Mouse (Mus musculus): ENCODE data around the gene Slc24a5.

Gene Slc24a5

DNA sequence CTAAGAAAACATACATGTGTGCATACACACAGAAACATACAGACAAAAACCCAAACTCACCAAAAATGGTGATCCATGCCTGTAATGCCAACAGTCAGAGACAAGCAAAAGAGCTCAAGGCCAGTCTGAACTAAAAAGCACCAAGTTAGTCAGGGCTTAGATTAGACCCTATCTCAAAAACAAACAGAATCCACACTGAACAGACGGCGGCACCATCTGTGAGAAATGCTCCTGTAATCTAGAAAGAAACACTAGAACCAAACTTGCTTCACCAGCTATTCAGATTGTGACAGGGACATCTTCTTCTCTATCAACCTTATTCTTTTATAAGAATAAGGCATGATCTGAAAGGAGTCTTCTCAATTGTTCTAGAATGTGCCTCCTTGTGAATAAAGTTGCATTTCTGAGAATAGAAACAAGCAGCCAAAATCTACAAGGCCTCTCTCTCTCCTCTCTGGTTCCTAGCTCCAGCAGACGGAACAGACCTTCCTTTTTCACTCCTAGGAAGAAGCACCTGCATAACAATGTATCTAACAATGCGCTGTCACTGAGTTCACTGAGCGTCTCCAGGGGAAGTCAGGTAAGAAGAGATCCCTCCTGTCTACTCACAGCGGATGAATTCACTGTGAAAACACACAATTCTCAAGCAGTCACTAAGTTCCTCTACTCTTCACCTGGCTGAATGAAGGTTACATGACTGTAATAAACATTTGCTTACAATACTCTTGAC, 51.6 kb downstream of the Slc24a5 start:
- DNase-seq (ENCODE audit: low spot score), result no peak

- DNase-seq (ENCODE audit: low spot score), result no peak
Measured at GRCm38 (mm10) chr2:125122288-125122623, 54.3 kb downstream of the Slc24a5 start.

DNA sequence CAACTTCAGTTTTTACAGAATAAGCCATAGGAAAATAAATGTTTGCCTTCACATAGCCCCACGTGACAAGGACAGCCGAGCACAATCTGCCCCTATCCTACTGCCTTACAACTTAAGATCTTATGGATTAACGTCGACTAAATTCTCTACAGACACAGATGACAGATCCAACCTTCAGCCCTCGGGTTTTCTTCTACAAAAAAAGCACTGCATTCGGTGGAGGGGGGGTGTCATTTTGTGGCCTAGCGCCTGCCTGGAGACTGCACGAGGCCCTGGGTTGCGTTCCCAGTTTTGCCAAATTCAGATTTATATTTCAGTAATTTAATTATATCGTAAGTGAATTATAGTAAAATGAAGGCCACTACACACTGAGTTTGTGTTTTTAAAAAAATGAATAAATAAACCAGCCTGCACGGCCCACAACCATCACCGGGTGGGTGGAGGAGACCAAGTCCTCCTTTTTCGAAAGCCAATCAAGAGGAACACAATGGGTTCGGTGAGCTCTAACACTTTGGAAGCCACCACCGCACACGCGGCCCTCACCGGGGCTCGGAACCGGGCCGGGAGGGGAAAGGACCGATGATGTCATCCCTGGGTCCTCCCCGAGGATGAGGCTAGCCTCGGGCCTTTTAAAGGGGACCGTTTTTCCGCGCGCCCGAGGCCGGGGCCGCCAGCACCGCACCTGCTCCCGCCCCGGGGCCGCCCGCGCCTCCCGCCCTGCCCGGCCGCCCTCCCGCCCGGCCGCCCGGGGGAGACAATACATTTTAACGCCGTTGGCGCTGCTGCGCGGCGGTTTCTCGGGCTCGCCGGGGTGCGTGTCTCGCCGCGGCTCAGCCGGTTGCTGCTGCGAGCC, 54.9 kb downstream of the Slc24a5 start:
- DNase-seq (ENCODE audit: low spot score), result peak; percentile 37

DNA sequence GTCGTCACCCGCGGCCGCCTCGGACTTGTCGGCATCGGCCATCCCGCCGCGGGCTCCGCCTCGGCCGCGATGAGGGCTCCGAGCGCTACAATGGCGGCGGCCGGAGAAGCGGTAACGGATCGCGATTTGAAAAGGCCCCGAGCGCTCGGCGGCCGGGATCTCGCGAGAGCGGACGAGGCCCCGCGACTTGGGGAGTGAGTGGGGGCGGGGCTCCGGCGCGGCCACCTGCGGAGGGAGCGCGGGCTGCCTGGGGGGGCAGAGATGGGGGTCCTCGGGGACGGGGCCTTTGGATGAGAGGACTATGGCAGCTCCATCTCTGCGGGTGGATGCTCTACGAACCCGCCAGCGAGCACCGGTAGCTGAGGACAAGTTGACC, 55.5 kb downstream of the Slc24a5 start, which contains the start of gene Myef2:
Myef2 (minus strand) TSS at position 185 of the 376 bp plus-strand sequence.
- peak; percentile 84 for DNase-seq (ENCODE audit: low spot score)

- DNase-seq (ENCODE audit: low spot score), result no peak
Measured at GRCm38 (mm10) chr2:125125824-125126223, 57.9 kb downstream of the Slc24a5 start.

GRCm38 (mm10) chr2:125126792-125127191, 58.9 kb downstream of the Slc24a5 start:
- no peak for DNase-seq (ENCODE audit: low spot score)

- no peak for DNase-seq (ENCODE audit: low spot score)
Measured at GRCm38 (mm10) chr2:125134113-125134512, 66.2 kb downstream of the Slc24a5 start.

DNA sequence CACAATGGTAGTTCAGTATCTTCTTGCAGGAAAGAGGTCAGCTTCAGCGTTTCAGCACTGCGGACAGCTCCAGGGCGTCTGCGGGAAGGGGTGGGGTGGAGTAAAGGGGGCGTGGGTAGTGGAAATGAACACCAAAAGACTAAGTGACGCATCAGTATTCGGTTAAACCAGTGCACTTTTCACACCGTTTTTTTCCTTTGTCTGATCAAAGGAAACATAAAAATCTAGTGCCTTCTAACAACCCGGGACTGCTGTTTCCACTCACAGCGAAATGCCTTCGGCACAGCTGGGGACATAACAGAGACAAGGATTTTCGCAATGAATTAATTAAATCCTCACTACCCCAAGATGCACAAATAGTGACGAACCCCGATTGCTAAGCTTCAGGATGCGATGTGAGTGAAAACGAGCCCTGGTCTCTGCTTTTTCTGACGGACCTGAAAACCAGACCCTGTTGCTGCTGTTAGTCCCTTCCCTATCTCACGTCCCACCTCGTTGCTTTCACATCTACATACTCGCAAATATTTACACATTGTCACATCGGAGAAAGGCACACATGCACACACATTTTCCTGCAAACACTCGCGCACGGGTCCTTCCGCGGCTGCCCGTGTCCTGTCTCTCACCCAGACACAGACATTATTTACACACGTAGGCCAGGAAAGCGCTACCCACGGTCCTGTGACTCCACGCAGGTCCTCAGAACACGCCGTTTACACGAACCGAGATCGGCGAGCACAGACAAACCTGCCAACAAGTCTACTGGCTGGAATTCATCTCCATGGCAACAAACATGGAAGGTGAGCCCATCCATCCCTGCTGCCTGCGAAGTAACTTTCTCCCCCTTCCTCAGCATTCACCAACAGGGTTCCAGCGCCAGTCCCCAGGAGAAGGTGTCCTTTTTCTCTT, 68.2 kb downstream of the Slc24a5 start, which contains the start of gene Ctxn2:
Ctxn2 (plus strand) TSS at position 790 of the 909 bp plus-strand sequence.
- DNase-seq (ENCODE audit: low spot score), result peak; percentile 84

DNA sequence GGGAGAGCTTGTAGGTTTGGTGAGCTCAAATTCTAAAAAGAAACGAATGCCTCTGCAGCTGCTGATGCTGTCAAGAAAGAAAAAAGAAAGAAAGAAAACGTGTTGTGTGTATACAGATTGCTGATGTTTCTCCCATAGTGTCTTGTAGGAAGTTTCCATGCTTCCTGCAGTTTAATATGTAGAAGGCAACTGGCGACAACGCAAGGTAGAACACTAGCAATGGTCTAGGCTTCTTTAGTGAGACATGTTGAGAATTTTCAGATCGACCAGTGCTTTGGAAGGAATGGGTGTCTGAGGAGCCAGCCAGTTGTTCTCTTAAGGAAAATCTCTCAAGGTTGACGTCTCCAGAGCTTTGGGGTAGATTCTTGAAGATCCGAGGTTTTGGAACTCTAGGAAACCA, 68.9 kb downstream of the Slc24a5 start:
- DNase-seq (ENCODE audit: low spot score), result no peak

All from urinary bladder, postnatal 14 days (tissue).